Mouse (Mus musculus): ENCODE measurements around the gene Fbxl3.
A peak's percentile ranks its signal among the peaks of the same experiment; 100 is the strongest.

The Fbxl3 gene

GRCm38 (mm10) chr14:103085840-103086533, 13.4 kb downstream of the Fbxl3 start:
- no peak for DNase-seq (ENCODE audit: low read depth)

GRCm38 (mm10) chr14:103079209-103079977, 20.0 kb downstream of the Fbxl3 start:
- DNase-seq (ENCODE audit: low read depth): no peak

- no peak for DNase-seq (ENCODE audit: low read depth)
Observed at GRCm38 (mm10) chr14:103078006-103078912, 21.1 kb downstream of the Fbxl3 start.

- no peak for DNase-seq (ENCODE audit: low read depth)
Observed at GRCm38 (mm10) chr14:103077272-103078005, 21.9 kb downstream of the Fbxl3 start.

- no peak for DNase-seq (ENCODE audit: low read depth)
Observed at GRCm38 (mm10) chr14:103075166-103075565, 24.2 kb downstream of the Fbxl3 start.

- no peak for DNase-seq (ENCODE audit: low read depth)
Observed at GRCm38 (mm10) chr14:103073825-103074224, 25.5 kb downstream of the Fbxl3 start.

- no peak for DNase-seq (ENCODE audit: low read depth)
Observed at GRCm38 (mm10) chr14:103072731-103073130, 26.6 kb downstream of the Fbxl3 start.

- no peak for DNase-seq (ENCODE audit: low read depth)
Observed at GRCm38 (mm10) chr14:103071471-103071870, 27.9 kb downstream of the Fbxl3 start.

GRCm38 (mm10) chr14:103070790-103071189, 28.6 kb downstream of the Fbxl3 start:
- DNase-seq (ENCODE audit: low read depth): no peak

- DNase-seq (ENCODE audit: low read depth): peak; percentile 88
Observed at GRCm38 (mm10) chr14:103069864-103070611, 29.3 kb downstream of the Fbxl3 start, which contains the start of gene Cln5. Gene Cln5, plus strand, starts transcription at chr14:103070216.

- DNase-seq (ENCODE audit: low read depth): no peak
Observed at GRCm38 (mm10) chr14:103069465-103069863, 29.9 kb downstream of the Fbxl3 start.

- peak; percentile 85 for DNase-seq (ENCODE audit: low read depth)
Observed at GRCm38 (mm10) chr14:103065294-103066167, 33.8 kb downstream of the Fbxl3 start.

- no peak for DNase-seq (ENCODE audit: low read depth)
Observed at GRCm38 (mm10) chr14:103059495-103059894, 39.9 kb downstream of the Fbxl3 start.

- DNase-seq (ENCODE audit: low read depth): no peak
Observed at GRCm38 (mm10) chr14:103058998-103059397, 40.4 kb downstream of the Fbxl3 start.

GRCm38 (mm10) chr14:103056601-103057000, 42.8 kb downstream of the Fbxl3 start:
- DNase-seq (ENCODE audit: low read depth): no peak

GRCm38 (mm10) chr14:103054731-103055130, 44.6 kb downstream of the Fbxl3 start:
- DNase-seq (ENCODE audit: low read depth): no peak

GRCm38 (mm10) chr14:103051159-103051769, 48.1 kb downstream of the Fbxl3 start:
- DNase-seq (ENCODE audit: low read depth): peak; percentile 78

- DNase-seq (ENCODE audit: low read depth): no peak
Observed at GRCm38 (mm10) chr14:103048292-103049086, 50.9 kb downstream of the Fbxl3 start.

GRCm38 (mm10) chr14:103046677-103047076, 52.7 kb downstream of the Fbxl3 start, which contains the start of gene Acod1:
Gene Acod1, plus strand, starts transcription at chr14:103046977.
- DNase-seq (ENCODE audit: low read depth): no peak

Data from c-Kit-positive CD71-negative TER-119-negative erythroid progenitor cells, embryonic 14.5 days (primary cell).